Mouse (Mus musculus) left cerebral cortex, postnatal 10 days (tissue): Measurements from ENCODE around the gene Qrfp. TPM values are rescaled to one million over a fixed set of nuclear protein-coding genes. Genes with fewer than 3 reads are reported as not detected.

Experiments used
- DNase-seq, 2 experiments: peaks; one replicate each; pipeline ENCODE4 v3.0.0; 2021 to 2022; ENCODE audit warnings: low spot score in 2 of 2, mixed read lengths in 1 of 2; ENCODE audit errors: extremely low spot score in 1 of 2
- intact Hi-C: fragments of 180-260 bp; cut with DNase I; formaldehyde crosslinking; loops from one replicate; pipeline ENCODE4 v1.15.1; 2025
- total RNA-seq, 2 experiments: library from RNA; stranded (reverse); gene quantifications; 2 replicates each; pipeline ENCODE4 v1.2.3; 2021

Qrfp gene
- total RNA-seq, 2 experiments from 2014 or later: not detected

GRCm38 (mm10) chr2:31785074-31785473 is 25.3 kb downstream of the Qrfp start:
- intact Hi-C loops: loop anchor here (5.0 kb wide), 3 partner anchors 102 to 303 kb away; partner anchors contain the start of gene Lamc3
- DNase-seq: peak; percentile 80 to 84

DNA sequence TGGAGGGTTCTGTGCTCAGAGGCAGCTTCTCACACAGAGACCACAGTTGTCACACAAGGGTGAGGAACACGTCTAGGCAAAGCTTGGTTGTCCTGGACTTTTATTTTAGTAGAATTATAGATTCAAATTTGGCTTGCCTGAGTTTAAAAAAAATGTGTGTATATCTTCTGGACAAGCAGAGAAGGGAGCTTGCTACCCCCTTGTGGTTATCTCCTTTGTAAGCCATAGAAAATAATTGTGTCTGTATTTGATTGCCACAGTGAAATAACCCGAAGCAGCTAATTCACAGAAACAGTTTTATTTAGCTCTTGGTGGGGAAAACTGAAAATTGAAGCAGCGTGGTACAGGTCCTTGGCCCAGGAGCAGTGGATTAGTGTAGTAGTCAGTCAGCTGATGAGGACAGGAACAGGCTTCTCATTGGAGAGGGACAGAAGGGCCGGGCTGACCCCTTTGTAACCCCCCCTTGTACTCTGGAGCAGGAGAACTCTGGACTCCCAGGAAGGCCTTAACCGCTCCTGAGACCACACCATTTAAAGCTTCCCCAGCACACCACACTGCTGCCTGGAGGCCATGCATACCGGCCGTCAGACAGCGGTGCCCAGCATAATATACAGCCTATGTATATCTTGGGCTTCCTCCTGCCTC is 27.3 kb downstream of the Qrfp start:
- intact Hi-C loops: loop anchor here (5.0 kb wide), 1 partner anchor 81 kb away; no protein-coding TSS in a partner anchor
- DNase-seq: no peak

DNA sequence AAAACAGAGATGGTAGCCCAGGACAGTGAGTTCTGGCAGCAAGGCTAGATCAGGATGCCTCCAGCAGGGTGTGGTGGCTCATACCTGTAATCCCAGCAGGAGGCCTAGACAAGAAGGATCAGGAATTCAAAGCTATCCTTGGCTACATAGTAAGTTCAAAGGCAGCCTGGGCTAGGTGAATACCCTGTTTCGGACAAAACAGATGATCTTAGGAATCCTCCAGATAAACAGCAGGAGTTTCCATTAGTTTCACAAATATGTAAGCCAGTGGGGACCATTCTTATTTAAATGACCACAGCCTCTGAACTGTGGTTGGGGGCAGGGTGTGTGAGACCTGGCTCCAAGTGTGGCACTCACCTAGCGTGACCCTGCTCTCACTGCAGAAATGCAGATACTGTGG is 31.1 kb downstream of the Qrfp start:
- DNase-seq: no peak
- intact Hi-C loops: no loop called here

DNA sequence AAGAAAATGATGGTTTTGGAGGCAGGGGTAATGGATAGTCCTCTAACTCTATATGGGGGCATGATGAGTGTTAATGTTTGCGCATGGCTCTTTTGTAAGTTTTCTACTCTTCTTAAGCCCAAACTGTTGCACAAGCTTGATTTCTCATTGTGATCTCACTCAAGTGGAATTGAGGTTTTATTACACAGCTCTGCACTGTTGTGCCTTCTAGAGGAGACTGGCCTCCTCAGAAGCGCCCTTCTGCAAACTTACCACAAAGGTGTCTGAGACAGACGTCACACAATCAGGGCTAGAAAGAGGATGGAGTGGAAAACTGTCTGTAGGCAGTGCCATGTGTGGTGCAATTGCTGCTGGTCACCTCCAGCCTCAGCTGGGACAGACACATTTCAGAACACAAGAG is 33.9 kb downstream of the Qrfp start:
- intact Hi-C loops: no loop called here
- DNase-seq: no peak

DNA sequence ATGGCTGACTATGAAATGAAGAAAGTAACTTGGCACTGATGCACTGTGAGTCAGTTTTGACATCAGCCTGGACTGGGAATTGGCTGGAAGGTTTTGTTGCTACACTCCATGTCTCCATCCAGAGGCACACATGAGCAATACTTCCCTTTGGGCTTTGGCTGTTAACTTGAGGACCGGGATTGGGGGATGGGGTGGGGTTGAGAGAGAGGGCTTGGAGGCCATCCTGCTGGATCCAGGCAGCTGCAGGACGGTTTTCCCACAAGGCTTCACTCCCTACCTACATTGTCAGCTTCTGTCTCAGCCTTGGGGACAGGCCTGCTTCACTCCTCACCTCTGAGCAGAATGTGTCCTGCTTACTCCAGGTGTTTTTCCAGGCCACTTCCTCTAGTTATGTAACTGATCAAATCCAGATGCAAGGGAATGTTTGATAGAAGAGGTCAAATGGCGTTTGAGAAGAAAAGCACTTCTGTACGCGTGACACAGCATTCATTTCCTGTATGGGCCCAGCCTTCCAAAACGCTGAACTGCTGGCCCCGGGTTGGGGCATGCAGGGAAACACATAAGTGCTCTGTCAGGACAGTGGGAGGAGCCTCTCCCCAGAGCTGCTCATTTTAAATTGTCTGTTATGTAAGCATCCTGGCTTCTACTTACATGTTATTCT is 39.5 kb downstream of the Qrfp start:
- DNase-seq: peak in 1 of 2 experiments; percentile 64
- intact Hi-C loops: no loop called here

GRCm38 (mm10) chr2:31769631-31770111 is 40.7 kb downstream of the Qrfp start:
- DNase-seq: peak in 1 of 2 experiments; percentile 85
- intact Hi-C loops: no loop called here

DNA sequence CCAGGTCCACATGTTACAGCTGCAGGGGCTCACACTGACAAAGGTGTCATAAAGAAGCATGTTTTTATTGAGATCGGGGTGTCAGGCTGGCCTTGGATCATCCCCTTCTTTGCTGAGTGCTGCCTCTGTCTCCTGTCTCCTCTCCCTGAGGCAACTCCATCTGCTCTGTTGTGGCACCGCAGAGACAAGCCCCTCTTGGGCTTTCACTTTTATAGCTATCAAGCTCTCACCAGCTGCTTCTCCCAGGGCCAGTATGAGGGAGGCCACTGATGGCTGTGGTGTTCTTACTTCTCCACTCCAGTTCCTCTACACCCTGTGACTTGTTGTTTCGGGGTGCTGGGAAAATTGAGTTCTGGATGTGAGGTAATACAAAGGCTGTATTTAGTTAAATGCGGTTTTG is 41.3 kb downstream of the Qrfp start:
- no peak for DNase-seq
- intact Hi-C loops: no loop called here

- DNase-seq: no peak
- intact Hi-C loops: no loop called here
Observed at GRCm38 (mm10) chr2:31767815-31768214, 42.6 kb downstream of the Qrfp start.

DNA sequence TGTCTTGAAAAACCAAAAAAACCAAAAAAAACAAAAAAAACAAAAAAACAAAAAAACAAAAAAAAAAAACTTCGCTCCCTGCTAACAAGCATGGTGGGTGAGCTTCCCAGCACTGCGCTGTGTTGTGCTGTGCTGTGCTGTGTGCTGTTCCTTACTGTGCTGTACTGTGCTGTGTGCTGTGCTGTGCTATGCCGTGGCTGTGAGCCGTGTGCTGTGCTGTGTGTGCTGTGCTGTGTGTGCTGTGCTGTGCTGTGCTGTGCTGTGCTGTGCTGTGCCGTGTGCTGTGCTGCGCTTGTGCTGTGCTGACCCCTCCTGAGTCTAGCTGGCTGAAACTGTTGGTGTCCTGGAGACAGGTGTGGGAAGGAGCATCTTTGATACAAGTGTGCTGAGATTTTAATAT is 43.3 kb downstream of the Qrfp start:
- intact Hi-C loops: no loop called here
- no peak for DNase-seq

DNA sequence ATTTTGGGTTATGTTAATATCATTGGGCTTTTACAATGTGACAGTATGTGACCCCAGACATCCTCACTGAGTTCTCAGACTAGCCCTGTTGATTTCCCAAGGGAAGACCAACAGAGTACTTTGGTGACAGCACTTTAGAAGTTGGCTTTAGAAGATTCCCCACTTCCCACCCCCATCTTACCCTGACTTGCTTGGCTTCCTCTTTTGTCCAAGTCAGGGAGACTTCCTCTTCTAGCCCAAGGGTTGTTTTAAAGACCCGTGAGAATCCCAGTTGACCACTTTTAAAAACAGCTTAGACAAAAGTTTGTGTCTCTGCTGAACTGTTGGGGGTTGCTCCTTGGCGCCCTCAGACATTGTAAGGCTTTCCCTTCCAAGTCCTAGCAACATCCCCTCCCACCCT is 47.1 kb downstream of the Qrfp start:
- no peak for DNase-seq
- intact Hi-C loops: no loop called here

DNA sequence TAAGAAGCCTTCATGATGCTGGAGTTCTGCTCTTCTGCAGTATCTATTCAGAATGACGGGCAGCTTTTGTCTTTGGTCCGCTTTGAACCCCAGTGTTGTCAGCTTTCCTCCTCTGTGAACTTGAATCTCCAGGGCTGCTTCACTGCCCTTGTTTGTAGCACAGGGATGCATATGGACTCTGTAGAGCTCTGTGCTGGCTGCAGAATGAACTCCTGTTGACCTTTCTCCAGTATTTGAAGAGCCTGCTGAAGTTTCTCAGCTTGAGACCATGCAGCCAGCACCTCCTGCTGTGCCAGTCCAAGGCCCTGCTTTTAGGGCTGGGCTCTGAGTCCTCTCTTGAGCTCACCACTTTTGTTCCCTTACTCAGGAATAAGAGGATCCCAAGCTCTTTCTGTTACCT is 47.5 kb downstream of the Qrfp start:
- intact Hi-C loops: no loop called here
- no peak for DNase-seq

- intact Hi-C loops: no loop called here
Observed at GRCm38 (mm10) chr2:31762155-31762554, 48.2 kb downstream of the Qrfp start.

GRCm38 (mm10) chr2:31761585-31761984 is 48.8 kb downstream of the Qrfp start:
- no peak for DNase-seq
- intact Hi-C loops: no loop called here

More at GRCm38 (mm10) chr2:31762155-31762554, 48.2 kb downstream of the Qrfp start:
- DNase-seq: no peak

GRCm38 (mm10) chr2:31761115-31761531 is 49.3 kb downstream of the Qrfp start:
- intact Hi-C loops: no loop called here
- DNase-seq: no peak

DNA sequence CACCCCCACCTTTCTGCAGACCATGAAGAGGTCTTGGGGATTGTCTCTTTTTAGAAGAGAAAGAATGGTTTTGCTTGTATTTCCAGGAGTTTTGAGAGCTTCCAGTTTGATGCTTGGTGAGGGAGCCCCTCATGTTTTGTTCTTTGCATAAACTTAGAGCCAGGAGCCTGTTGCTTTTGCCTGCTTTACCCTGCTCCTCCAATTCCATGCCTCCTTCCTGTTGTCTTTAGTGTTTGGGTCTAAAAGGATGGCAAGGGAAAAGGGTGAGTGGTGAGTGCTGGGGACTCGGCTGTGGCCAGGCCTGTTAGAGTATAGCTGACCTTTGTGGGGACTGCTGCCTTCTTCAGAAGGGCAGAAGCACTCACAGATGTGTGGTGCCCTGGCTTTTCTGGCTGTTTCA is 49.9 kb downstream of the Qrfp start:
- intact Hi-C loops: no loop called here
- no peak for DNase-seq

DNA sequence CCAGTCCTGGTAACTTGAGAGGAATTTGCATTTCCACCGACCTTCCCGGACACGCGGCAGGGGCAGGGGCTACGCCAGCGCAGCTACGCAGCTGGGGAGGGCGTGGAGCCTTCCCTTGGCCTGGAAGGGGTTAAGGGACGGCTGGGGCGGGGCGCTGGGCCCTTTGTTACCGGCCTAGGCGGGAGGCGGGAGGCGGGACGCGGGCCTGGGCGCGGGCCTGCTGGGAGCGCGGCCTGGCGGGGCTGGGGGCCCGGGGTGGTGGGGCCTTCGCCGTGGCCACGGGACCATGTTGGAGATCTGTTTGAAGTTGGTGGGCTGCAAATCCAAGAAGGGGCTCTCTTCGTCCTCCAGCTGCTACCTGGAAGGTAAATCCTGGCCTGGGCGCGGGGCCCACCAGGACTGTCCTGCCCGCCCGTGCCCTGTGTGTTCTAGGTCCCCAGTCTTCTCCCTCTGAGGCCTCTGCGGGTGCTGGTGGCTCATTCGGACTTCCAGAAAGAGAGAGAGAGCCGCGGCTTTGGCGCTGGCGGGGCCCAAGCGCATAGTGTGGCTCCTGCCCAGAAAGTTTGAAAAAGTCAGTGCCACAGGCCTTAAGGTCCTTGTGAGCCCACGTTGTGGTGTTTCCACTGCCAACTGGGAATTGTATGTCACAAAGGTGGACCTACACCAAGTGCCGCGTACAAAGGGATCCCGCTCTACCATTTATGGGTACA is 50.5 kb downstream of the Qrfp start:
- DNase-seq: peak in 1 of 2 experiments; percentile 92
- intact Hi-C loops: no loop called here

DNA sequence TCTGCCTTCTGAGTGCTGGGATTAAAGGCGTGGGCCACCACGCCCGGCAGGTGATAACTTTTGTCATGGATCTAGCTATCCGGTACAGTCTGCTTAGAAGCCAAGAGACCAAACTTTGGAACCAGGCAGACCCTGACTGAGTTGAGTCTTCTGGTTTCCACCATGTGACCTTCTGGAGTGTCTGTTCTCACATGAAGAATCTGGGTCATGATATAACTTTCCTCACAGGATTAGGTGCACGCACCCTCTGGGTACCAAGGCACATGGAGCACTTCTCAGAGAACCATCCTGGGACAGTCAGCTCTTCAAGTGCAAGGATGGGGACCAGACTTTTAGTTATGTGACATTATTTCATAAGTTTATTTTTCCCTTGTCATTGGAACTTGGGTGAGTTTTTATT is 51.4 kb downstream of the Qrfp start:
- no peak for DNase-seq
- intact Hi-C loops: no loop called here

DNA sequence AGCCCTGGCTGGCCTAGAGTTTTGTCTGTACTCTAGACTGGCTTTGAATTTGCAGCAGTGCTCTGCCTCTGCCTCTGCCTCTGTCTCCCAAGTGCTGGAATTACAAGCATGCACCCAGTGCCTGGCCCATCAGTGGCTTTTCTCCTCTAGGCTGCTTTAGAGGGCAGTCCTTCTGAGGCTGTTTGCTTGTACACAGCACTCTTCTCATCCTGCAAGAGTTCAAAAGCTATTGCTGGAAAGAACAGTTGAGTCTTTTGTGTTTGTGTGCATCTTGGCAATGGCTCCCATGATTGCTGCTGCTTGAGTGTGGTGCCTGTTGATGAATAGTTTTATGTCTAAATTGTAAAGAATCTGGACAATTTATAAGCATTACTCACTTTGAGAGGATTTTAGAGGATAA is 52.9 kb downstream of the Qrfp start:
- intact Hi-C loops: no loop called here
- DNase-seq: no peak
